Mouse (Mus musculus): ENCODE results near the gene Denr. TPM values are rescaled to one million over a fixed set of nuclear protein-coding genes. Genes with fewer than 3 reads are reported as not detected.

Denr gene
- polyA plus RNA-seq, 1 experiment from 2014 or later: 140 TPM

GRCm38 (mm10) chr5:123966759-123967158, 59.8 kb downstream of the Denr start:
- WGBS: 70% methylated on average over 2 of the region's 2 CpGs
- H3K9ac ChIP-seq (replicated peaks; ENCODE audit: low read depth, low read length): no peak overlapping the region
- no peak overlapping the region for H3K4me3 ChIP-seq (ENCODE audit: low read depth, low read length)
- H3K4me1 ChIP-seq (ENCODE audit: control insufficient read depth, insufficient read depth, low read length): no peaks in the 10 kb centered on the region
- no peaks in the 10 kb centered on the region for H3K9me3 ChIP-seq (ENCODE audit: control insufficient read depth, low read depth, low read length)
- no peak overlapping the region for H3K4me2 ChIP-seq (replicated peaks; ENCODE audit: low read depth, low read length)
- ATAC-seq (ENCODE audit: insufficient number of reproducible peaks, insufficient read depth, low FRiP score, low read depth): no peak
- H3K36me3 ChIP-seq (ENCODE audit: control insufficient read depth, insufficient read depth, low read length): no peaks in the 10 kb centered on the region
- no peak overlapping the region for H3K27ac ChIP-seq (ENCODE audit: low read length)
- H3K27me3 ChIP-seq (ENCODE audit: control insufficient read depth, insufficient read depth, low read length): no peaks in the 10 kb centered on the region

- Histone ChIP-seq H3K9me3 (ENCODE audit: control insufficient read depth, low read depth, low read length) (no peaks in the 10 kb centered on the region), H3K4me1 (ENCODE audit: control insufficient read depth, insufficient read depth, low read length) (no peaks in the 10 kb centered on the region), H3K4me3 (ENCODE audit: low read depth, low read length) (no peak overlapping the region), H3K4me2 (replicated peaks; ENCODE audit: low read depth, low read length) (no peak overlapping the region), H3K27ac (ENCODE audit: low read length) (no peak overlapping the region), H3K27me3 (ENCODE audit: control insufficient read depth, insufficient read depth, low read length) (peaks cover 6% of the 10 kb centered on the region; the same call in 1 of the 2 replicates), H3K36me3 (ENCODE audit: control insufficient read depth, insufficient read depth, low read length) (no peaks in the 10 kb centered on the region), H3K9ac (replicated peaks; ENCODE audit: low read depth, low read length) (no peak overlapping the region)
- ATAC-seq (ENCODE audit: insufficient number of reproducible peaks, insufficient read depth, low FRiP score, low read depth): no peak
- WGBS: 60% methylated on average over 5 of the region's 5 CpGs
Measured at GRCm38 (mm10) chr5:123968468-123968867, 61.5 kb downstream of the Denr start.

- WGBS: 76% methylated on average over 8 of the region's 8 CpGs
- Histone ChIP-seq H3K27ac (ENCODE audit: low read length) (no peak overlapping the region), H3K4me3 (ENCODE audit: low read depth, low read length) (no peak overlapping the region), H3K9me3 (ENCODE audit: control insufficient read depth, low read depth, low read length) (no peaks in the 10 kb centered on the region), H3K9ac (replicated peaks; ENCODE audit: low read depth, low read length) (no peak overlapping the region), H3K4me2 (replicated peaks; ENCODE audit: low read depth, low read length) (no peak overlapping the region), H3K27me3 (ENCODE audit: control insufficient read depth, insufficient read depth, low read length) (peaks cover 6% of the 10 kb centered on the region; the same call in 1 of the 2 replicates), H3K36me3 (ENCODE audit: control insufficient read depth, insufficient read depth, low read length) (no peaks in the 10 kb centered on the region), H3K4me1 (ENCODE audit: control insufficient read depth, insufficient read depth, low read length) (no peaks in the 10 kb centered on the region)
- no peak for ATAC-seq (ENCODE audit: insufficient number of reproducible peaks, insufficient read depth, low FRiP score, low read depth)
Measured at GRCm38 (mm10) chr5:123969216-123969615, 62.2 kb downstream of the Denr start.

GRCm38 (mm10) chr5:123970576-123970975, 63.6 kb downstream of the Denr start:
- Histone ChIP-seq H3K27ac (ENCODE audit: low read length) (no peak overlapping the region), H3K27me3 (ENCODE audit: control insufficient read depth, insufficient read depth, low read length) (peaks cover 10% of the 10 kb centered on the region; the same call in 1 of the 2 replicates), H3K4me3 (ENCODE audit: low read depth, low read length) (no peak overlapping the region), H3K4me1 (ENCODE audit: control insufficient read depth, insufficient read depth, low read length) (no peaks in the 10 kb centered on the region), H3K9me3 (ENCODE audit: control insufficient read depth, low read depth, low read length) (no peaks in the 10 kb centered on the region), H3K36me3 (ENCODE audit: control insufficient read depth, insufficient read depth, low read length) (no peaks in the 10 kb centered on the region), H3K4me2 (replicated peaks; ENCODE audit: low read depth, low read length) (no peak overlapping the region), H3K9ac (replicated peaks; ENCODE audit: low read depth, low read length) (no peak overlapping the region)
- 87% methylated on average over 4 of the region's 4 CpGs for WGBS
- ATAC-seq (ENCODE audit: insufficient number of reproducible peaks, insufficient read depth, low FRiP score, low read depth): no peak

- H3K4me3 ChIP-seq (ENCODE audit: low read depth, low read length): no peak overlapping the region
- no peak overlapping the region for H3K27ac ChIP-seq (ENCODE audit: low read length)
- H3K4me2 ChIP-seq (replicated peaks; ENCODE audit: low read depth, low read length): no peak overlapping the region
- H3K9ac ChIP-seq (replicated peaks; ENCODE audit: low read depth, low read length): no peak overlapping the region
- H3K27me3 ChIP-seq (ENCODE audit: control insufficient read depth, insufficient read depth, low read length): peaks cover 10% of the 10 kb centered on the region; the same call in 1 of the 2 replicates
- 66% methylated on average over 6 of the region's 6 CpGs for WGBS
- peaks cover under 1% of the 10 kb centered on the region; the same call in 1 of the 2 replicates for H3K4me1 ChIP-seq (ENCODE audit: control insufficient read depth, insufficient read depth, low read length)
- no peak for ATAC-seq (ENCODE audit: insufficient number of reproducible peaks, insufficient read depth, low FRiP score, low read depth)
- H3K36me3 ChIP-seq (ENCODE audit: control insufficient read depth, insufficient read depth, low read length): no peaks in the 10 kb centered on the region
- H3K9me3 ChIP-seq (ENCODE audit: control insufficient read depth, low read depth, low read length): no peaks in the 10 kb centered on the region
Measured at GRCm38 (mm10) chr5:123972453-123972852, 65.5 kb downstream of the Denr start.

- ATAC-seq (ENCODE audit: insufficient number of reproducible peaks, insufficient read depth, low FRiP score, low read depth): peak; percentile 66
- Histone ChIP-seq H3K4me3 (ENCODE audit: low read depth, low read length) (peak within 1 kb of the TSS; percentile 65), H3K9ac (replicated peaks; ENCODE audit: low read depth, low read length) (peak within 1 kb of the TSS; percentile 64), H3K27me3 (ENCODE audit: control insufficient read depth, insufficient read depth, low read length) (peaks cover 10% of the 10 kb centered on the region; the same call in 1 of the 2 replicates), H3K4me2 (replicated peaks; ENCODE audit: low read depth, low read length) (peak within 1 kb of the TSS; percentile 86), H3K4me1 (ENCODE audit: control insufficient read depth, insufficient read depth, low read length) (peaks cover 3% of the 10 kb centered on the region; the same call in 1 of the 2 replicates), H3K9me3 (ENCODE audit: control insufficient read depth, low read depth, low read length) (no peaks in the 10 kb centered on the region), H3K36me3 (ENCODE audit: control insufficient read depth, insufficient read depth, low read length) (no peaks in the 10 kb centered on the region), H3K27ac (ENCODE audit: low read length) (peak within 1 kb of the TSS; percentile 52; the same call in 1 of the 2 replicates)
- under 1% methylated on average over 91 of the region's 106 CpGs for whole genome bisulfite sequencing
Measured at GRCm38 (mm10) chr5:123973299-123974178, 66.6 kb downstream of the Denr start, which contains the start of gene Hip1r. Hip1r (plus strand) TSS chr5:123973628.

- Histone ChIP-seq H3K36me3 (ENCODE audit: control insufficient read depth, insufficient read depth, low read length) (no peaks in the 10 kb centered on the region), H3K9me3 (ENCODE audit: control insufficient read depth, low read depth, low read length) (no peaks in the 10 kb centered on the region), H3K4me1 (ENCODE audit: control insufficient read depth, insufficient read depth, low read length) (peaks cover 3% of the 10 kb centered on the region; the same call in 1 of the 2 replicates), H3K9ac (replicated peaks; ENCODE audit: low read depth, low read length) (peak overlapping the region; percentile 64), H3K4me2 (replicated peaks; ENCODE audit: low read depth, low read length) (peak overlapping the region; percentile 86), H3K27me3 (ENCODE audit: control insufficient read depth, insufficient read depth, low read length) (peaks cover 10% of the 10 kb centered on the region; the same call in 1 of the 2 replicates), H3K4me3 (ENCODE audit: low read depth, low read length) (peak overlapping the region; percentile 65), H3K27ac (ENCODE audit: low read length) (peak overlapping the region; percentile 52; the same call in 1 of the 2 replicates)
- 2% methylated on average over 14 of the region's 14 CpGs for whole genome bisulfite sequencing
- no peak for ATAC-seq (ENCODE audit: insufficient number of reproducible peaks, insufficient read depth, low FRiP score, low read depth)
Measured at GRCm38 (mm10) chr5:123974179-123974485, 67.2 kb downstream of the Denr start.

- ATAC-seq (ENCODE audit: insufficient number of reproducible peaks, insufficient read depth, low FRiP score, low read depth): no peak
- Histone ChIP-seq H3K27me3 (ENCODE audit: control insufficient read depth, insufficient read depth, low read length) (peaks cover 10% of the 10 kb centered on the region; the same call in 1 of the 2 replicates), H3K9ac (replicated peaks; ENCODE audit: low read depth, low read length) (no peak overlapping the region; the same call in 1 of the 2 replicates), H3K27ac (ENCODE audit: low read length) (peak overlapping the region; percentile 15; the same call in 1 of the 2 replicates), H3K4me2 (replicated peaks; ENCODE audit: low read depth, low read length) (peak overlapping the region; percentile 86), H3K9me3 (ENCODE audit: control insufficient read depth, low read depth, low read length) (no peaks in the 10 kb centered on the region), H3K4me3 (ENCODE audit: low read depth, low read length) (peak overlapping the region; percentile 65), H3K36me3 (ENCODE audit: control insufficient read depth, insufficient read depth, low read length) (no peaks in the 10 kb centered on the region), H3K4me1 (ENCODE audit: control insufficient read depth, insufficient read depth, low read length) (peaks cover 8% of the 10 kb centered on the region)
- WGBS: 16% methylated on average over 11 of the region's 11 CpGs
Measured at GRCm38 (mm10) chr5:123974616-123975111, 67.7 kb downstream of the Denr start.

All from stomach, embryonic 14.5 days (tissue).